Mouse (Mus musculus): Measurements from ENCODE around the gene Gm6020. TPM values are rescaled to one million over a fixed set of nuclear protein-coding genes. Genes with fewer than 3 reads are reported as not detected.

Gm6020 gene
- total RNA-seq (2023), result not detected

DNA sequence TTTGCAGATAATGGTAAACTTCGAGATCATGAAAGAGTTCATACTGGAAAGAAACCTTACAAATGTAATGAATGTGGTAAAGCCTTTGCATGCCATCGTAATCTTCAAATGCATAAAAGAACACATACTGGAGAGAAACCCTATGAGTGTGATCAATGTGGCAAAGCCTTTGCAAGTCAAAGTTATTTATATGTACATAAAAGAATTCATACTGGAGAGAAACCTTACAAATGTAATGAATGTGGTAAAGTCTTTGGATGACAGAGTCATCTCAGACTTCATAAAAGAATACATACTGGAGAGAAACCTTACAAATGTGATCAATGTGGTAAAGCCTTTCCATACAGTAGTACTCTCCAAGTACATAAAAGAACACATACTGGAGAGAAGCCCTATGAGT, at the start of gene Gm6020:
Gm6020 (plus strand) TSS at position 301 of the 400 bp plus-strand sequence.

DNA sequence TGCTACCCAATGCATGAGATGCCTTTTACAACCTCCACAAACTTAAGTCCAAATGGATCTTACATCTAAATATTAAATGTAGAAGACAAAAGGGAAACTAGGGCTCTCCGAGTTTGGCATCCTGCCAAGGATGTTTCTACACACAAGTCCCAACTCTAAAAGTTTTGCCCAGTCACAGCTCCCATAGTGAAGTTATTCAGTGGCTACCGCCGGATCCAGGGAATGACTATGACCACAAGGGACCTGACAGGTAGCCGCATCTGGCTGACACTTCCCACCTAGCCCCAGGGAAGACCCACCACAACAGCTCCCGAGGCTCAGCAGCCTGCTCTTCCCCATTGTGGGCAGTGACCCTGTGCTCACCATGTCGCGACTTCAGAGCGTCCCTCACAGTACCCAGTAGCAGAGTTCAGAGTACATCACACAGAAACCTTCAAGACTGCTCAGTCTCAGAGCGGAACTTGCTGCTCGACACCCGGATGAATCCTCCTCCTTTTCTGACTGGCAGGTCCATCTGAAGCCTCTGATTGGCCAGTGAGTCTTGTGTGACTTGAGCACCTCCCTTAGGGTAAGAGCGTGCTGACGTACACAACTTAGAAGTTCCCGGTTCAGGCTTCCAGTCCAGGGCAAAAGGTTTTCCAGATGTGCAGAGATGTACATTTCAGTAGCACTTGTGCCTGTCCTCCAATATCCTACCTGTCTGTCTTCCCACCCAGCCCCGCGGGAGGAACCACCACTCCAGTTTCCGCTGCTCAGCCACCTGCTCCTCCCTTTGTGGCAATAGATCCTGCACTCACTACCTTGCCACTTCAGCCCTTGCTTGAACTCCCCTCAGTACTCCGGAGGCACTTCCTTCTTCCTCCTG, 43.1 kb upstream of the Gm6020 start, which contains the start of gene Zfp950:
Zfp950 (minus strand) TSS at position 499 of the 865 bp plus-strand sequence.

DNA sequence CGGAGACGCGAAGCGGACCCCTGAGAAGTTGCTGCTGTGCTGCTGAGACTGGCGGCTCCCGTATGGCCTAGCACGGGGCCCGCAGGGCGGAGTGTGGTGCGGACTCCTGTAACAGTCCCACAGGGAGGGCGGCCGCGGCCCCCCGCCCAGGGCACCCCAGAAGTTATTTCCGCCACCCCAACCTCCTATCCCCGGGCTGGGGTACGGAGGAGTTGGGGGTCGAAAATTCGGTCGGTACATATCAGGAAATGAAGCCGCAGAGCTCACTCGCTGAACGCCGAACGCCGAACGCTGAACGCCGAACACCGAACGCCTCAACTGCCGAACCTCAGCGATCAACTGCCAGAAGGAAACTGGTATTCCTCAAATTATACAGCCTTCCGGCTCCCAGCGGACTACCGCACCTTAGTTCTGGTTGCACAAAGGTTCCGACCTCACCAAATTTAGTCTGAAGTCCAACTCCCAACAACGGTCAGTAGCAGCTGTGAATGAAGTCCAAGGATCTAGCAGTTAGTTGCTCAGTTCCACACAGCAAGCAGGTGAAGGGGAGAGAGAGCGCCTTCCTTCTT, 7.8 kb upstream of the Gm6020 start, which contains the start of gene Gm7102:
Gm7102 (minus strand) TSS at position 554 of the 569 bp plus-strand sequence.

GRCm38 (mm10) chr19:61227941-61228701, 44.4 kb downstream of the Gm6020 start, which contains the start of gene Csf2ra:
Csf2ra (minus strand) TSS chr19:61228429.

Other genes starting within 250 kb of the Gm6020 start
- gene Zfp950, start 43.0 kb upstream of the Gm6020 start, total RNA-seq (2023), result 10 to 100 TPM; 13.7 to 21.9 TPM
- not detected for gene Gm7102, start 7.6 kb upstream of the Gm6020 start, total RNA-seq (2023)
- 1,000 to 10,000 TPM in 1 of 2 experiments, 100 to 1,000 TPM in 1; 955 to 1,008 TPM for gene Csf2ra, start 44.5 kb downstream of the Gm6020 start, total RNA-seq (2023)
- gene Gm21060, start 113.2 kb downstream of the Gm6020 start, total RNA-seq (2023), result not detected

Data from neutrophil, adult 59 days (primary cell).